Mouse (Mus musculus) intestine, embryonic 15.5 days (tissue): ENCODE results near the gene C1qtnf6. TPM values are rescaled to one million over a fixed set of nuclear protein-coding genes. Genes with fewer than 3 reads are reported as not detected.

Experiments used
- ATAC-seq: fragments of 200-750 bp; cut with Nextera tagmentation; 2 replicates; pipeline ENCODE4 v1.8.0; 2017; ENCODE audit warnings: moderate TSS enrichment, moderate library complexity
- H3K27ac ChIP-seq: fragments of 300-500 bp; sonication (generic); 2 replicates; pipeline ENCODE4 v1.5.1; 2015; ENCODE audit warnings: mild to moderate bottlenecking, inconsistent platforms
- H3K27me3 ChIP-seq: fragments of 300-500 bp; sonication (generic); replicated peaks from 2 replicates; pipeline ENCODE4 v1.6.1; 2015; ENCODE audit warnings: inconsistent platforms
- H3K36me3 ChIP-seq: fragments of 300-500 bp; sonication (generic); 2 replicates; pipeline ENCODE4 v1.6.1; 2015; ENCODE audit warnings: inconsistent platforms
- H3K4me1 ChIP-seq: fragments of 300-500 bp; sonication (generic); replicated peaks from 2 replicates; pipeline ENCODE4 v1.6.1; 2015; ENCODE audit warnings: inconsistent platforms
- H3K4me2 ChIP-seq: fragments of 300-500 bp; sonication (generic); replicated peaks from 2 replicates; pipeline ENCODE4 v1.6.1; 2015; ENCODE audit warnings: mild to moderate bottlenecking, inconsistent platforms
- H3K4me3 ChIP-seq: fragments of 300-500 bp; sonication (generic); replicated peaks from 2 replicates; pipeline ENCODE4 v1.5.1; 2015; ENCODE audit warnings: inconsistent platforms
- H3K9ac ChIP-seq: fragments of 300-500 bp; sonication (generic); 2 replicates; pipeline ENCODE4 v1.6.1; 2015; ENCODE audit warnings: inconsistent platforms
- H3K9me3 ChIP-seq: fragments of 300-500 bp; sonication (generic); 2 replicates; pipeline ENCODE4 v1.6.1; 2016; ENCODE audit warnings: inconsistent platforms
- WGBS: fragments of 180-500 bp; shearing (Covaris S2); methylation state at CpG from one replicate; pipeline ENCODE4 v1.1.7; 2015; 5-methylcytosine and 5-hydroxymethylcytosine counted together
- polyA plus RNA-seq: library from polyadenylated mRNA; unstranded; fragments of >200 nt; fragmentation: Nextera tagmentation; extraction: Ambion mirVana; gene quantifications from 2 replicates; pipeline ENCODE4 v1.2.1, GENCODE M21; 2015

C1qtnf6 gene
- polyA plus RNA-seq, 1 experiment from 2014 or later: 22.3 TPM

- no peaks in the 10 kb centered on the region for H3K36me3 ChIP-seq
- H3K4me2 ChIP-seq: no peak overlapping the region
- H3K27me3 ChIP-seq: no peaks in the 10 kb centered on the region; the same call in 1 of the 2 replicates
- H3K4me3 ChIP-seq: no peak overlapping the region
- H3K4me1 ChIP-seq: no peaks in the 10 kb centered on the region
- H3K27ac ChIP-seq: no peak overlapping the region
- 92% methylated on average over 1 of the region's 1 CpGs for WGBS
- no peaks in the 10 kb centered on the region for H3K9me3 ChIP-seq
- ATAC-seq: no peak
- no peak overlapping the region for H3K9ac ChIP-seq
These were observed 44.7 kb downstream of the C1qtnf6 start for GRCm38 (mm10) chr15:78486564-78486963.

- no peaks in the 10 kb centered on the region for H3K36me3 ChIP-seq
- H3K27ac ChIP-seq: no peak overlapping the region
- H3K4me2 ChIP-seq: no peak overlapping the region
- no peak for ATAC-seq
- H3K4me1 ChIP-seq: 0 out of 2 replicates have a peak, but pooled peaks cover 3% of the 10 kb centered on the region
- WGBS: 73% methylated on average over 4 of the region's 4 CpGs
- H3K27me3 ChIP-seq: no peaks in the 10 kb centered on the region; the same call in 1 of the 2 replicates
- H3K9me3 ChIP-seq: no peaks in the 10 kb centered on the region
- H3K9ac ChIP-seq: no peak overlapping the region
- H3K4me3 ChIP-seq: no peak overlapping the region
These were observed 47.9 kb downstream of the C1qtnf6 start for GRCm38 (mm10) chr15:78483311-78483710.

- Histone ChIP-seq H3K9ac (no peak overlapping the region), H3K36me3 (no peaks in the 10 kb centered on the region), H3K4me3 (no peak overlapping the region), H3K27ac (no peak overlapping the region), H3K4me1 (0 out of 2 replicates have a peak, but pooled peaks cover 3% of the 10 kb centered on the region), H3K27me3 (no peaks in the 10 kb centered on the region; the same call in 1 of the 2 replicates), H3K9me3 (no peaks in the 10 kb centered on the region), H3K4me2 (no peak overlapping the region)
- no peak for ATAC-seq
- 58% methylated on average over 3 of the region's 3 CpGs for WGBS
These were observed 48.7 kb downstream of the C1qtnf6 start for GRCm38 (mm10) chr15:78482518-78482917.

GRCm38 (mm10) chr15:78481448-78482000 lies 49.7 kb downstream of the C1qtnf6 start:
- Histone ChIP-seq H3K9ac (no peak overlapping the region), H3K27ac (no peak overlapping the region), H3K9me3 (no peaks in the 10 kb centered on the region), H3K4me1 (0 out of 2 replicates have a peak, but pooled peaks cover 3% of the 10 kb centered on the region), H3K4me3 (no peak overlapping the region), H3K4me2 (no peak overlapping the region), H3K27me3 (no peaks in the 10 kb centered on the region; the same call in 1 of the 2 replicates), H3K36me3 (no peaks in the 10 kb centered on the region)
- no peak for ATAC-seq
- WGBS: 61% methylated on average over 9 of the region's 9 CpGs

GRCm38 (mm10) chr15:78480991-78481390 lies 50.2 kb downstream of the C1qtnf6 start:
- 0 out of 2 replicates have a peak, but pooled peaks cover 3% of the 10 kb centered on the region for H3K4me1 ChIP-seq
- no peak overlapping the region for H3K4me2 ChIP-seq
- no peaks in the 10 kb centered on the region for H3K36me3 ChIP-seq
- H3K27me3 ChIP-seq: no peaks in the 10 kb centered on the region; the same call in 1 of the 2 replicates
- H3K4me3 ChIP-seq: no peak overlapping the region
- no peak overlapping the region for H3K9ac ChIP-seq
- H3K9me3 ChIP-seq: no peaks in the 10 kb centered on the region
- WGBS: 34% methylated on average over 2 of the region's 2 CpGs
- ATAC-seq: no peak
- H3K27ac ChIP-seq: no peak overlapping the region

- H3K9me3 ChIP-seq: no peaks in the 10 kb centered on the region
- H3K27ac ChIP-seq: no peak overlapping the region
- no peak for ATAC-seq
- no peak overlapping the region for H3K9ac ChIP-seq
- H3K4me1 ChIP-seq: 0 out of 2 replicates have a peak, but pooled peaks cover 3% of the 10 kb centered on the region
- no peak overlapping the region for H3K4me2 ChIP-seq
- H3K27me3 ChIP-seq: no peaks in the 10 kb centered on the region
- H3K4me3 ChIP-seq: no peak overlapping the region
- WGBS: 72% methylated on average over 7 of the region's 7 CpGs
- no peaks in the 10 kb centered on the region for H3K36me3 ChIP-seq
These were observed 51.1 kb downstream of the C1qtnf6 start for GRCm38 (mm10) chr15:78480111-78480510.

- H3K36me3 ChIP-seq: no peaks in the 10 kb centered on the region
- H3K27me3 ChIP-seq: no peaks in the 10 kb centered on the region
- H3K4me1 ChIP-seq: 0 out of 2 replicates have a peak, but pooled peaks cover 3% of the 10 kb centered on the region
- H3K9me3 ChIP-seq: no peaks in the 10 kb centered on the region
- no peak for ATAC-seq
- WGBS: 78% methylated on average over 5 of the region's 5 CpGs
- no peak overlapping the region for H3K27ac ChIP-seq
- H3K4me2 ChIP-seq: no peak overlapping the region
- no peak overlapping the region for H3K9ac ChIP-seq
- no peak overlapping the region for H3K4me3 ChIP-seq
These were observed 51.7 kb downstream of the C1qtnf6 start for GRCm38 (mm10) chr15:78479470-78479869.

- H3K27me3 ChIP-seq: no peaks in the 10 kb centered on the region
- 92% methylated on average over 4 of the region's 4 CpGs for WGBS
- H3K27ac ChIP-seq: no peak overlapping the region
These were observed 53.1 kb downstream of the C1qtnf6 start for GRCm38 (mm10) chr15:78478073-78478472.

GRCm38 (mm10) chr15:78476878-78477277 lies 54.3 kb downstream of the C1qtnf6 start:
- no peaks in the 10 kb centered on the region for H3K36me3 ChIP-seq
- H3K4me2 ChIP-seq: no peak overlapping the region
- ATAC-seq: no peak
- H3K4me3 ChIP-seq: no peak overlapping the region
- no peak overlapping the region for H3K27ac ChIP-seq
- H3K27me3 ChIP-seq: no peaks in the 10 kb centered on the region
- WGBS: 72% methylated on average over 1 of the region's 1 CpGs
- H3K9me3 ChIP-seq: no peaks in the 10 kb centered on the region
- peaks cover 4% of the 10 kb centered on the region; the same call in 1 of the 2 replicates for H3K4me1 ChIP-seq
- no peak overlapping the region for H3K9ac ChIP-seq

More at GRCm38 (mm10) chr15:78478073-78478472, 53.1 kb downstream of the C1qtnf6 start:
- no peak overlapping the region for H3K9ac ChIP-seq
- ATAC-seq: no peak
- H3K36me3 ChIP-seq: no peaks in the 10 kb centered on the region
- no peak overlapping the region for H3K4me3 ChIP-seq
- H3K9me3 ChIP-seq: no peaks in the 10 kb centered on the region
- 0 out of 2 replicates have a peak, but pooled peaks cover 3% of the 10 kb centered on the region for H3K4me1 ChIP-seq
- no peak overlapping the region for H3K4me2 ChIP-seq

GRCm38 (mm10) chr15:78475604-78476031 lies 55.6 kb downstream of the C1qtnf6 start:
- H3K9ac ChIP-seq: no peak overlapping the region
- no peaks in the 10 kb centered on the region for H3K36me3 ChIP-seq
- no peak overlapping the region for H3K27ac ChIP-seq
- no peak overlapping the region for H3K4me3 ChIP-seq
- H3K4me2 ChIP-seq: no peak overlapping the region
- H3K9me3 ChIP-seq: no peaks in the 10 kb centered on the region
- H3K4me1 ChIP-seq: peaks cover 4% of the 10 kb centered on the region; the same call in 1 of the 2 replicates
- no peak for ATAC-seq
- WGBS: 51% methylated on average over 3 of the region's 3 CpGs
- no peaks in the 10 kb centered on the region for H3K27me3 ChIP-seq

GRCm38 (mm10) chr15:78473442-78473841 lies 57.8 kb downstream of the C1qtnf6 start:
- Histone ChIP-seq H3K27me3 (no peaks in the 10 kb centered on the region), H3K4me3 (no peak overlapping the region), H3K36me3 (no peaks in the 10 kb centered on the region), H3K27ac (no peak overlapping the region), H3K9me3 (no peaks in the 10 kb centered on the region), H3K9ac (no peak overlapping the region), H3K4me1 (peaks cover 4% of the 10 kb centered on the region; the same call in 1 of the 2 replicates), H3K4me2 (no peak overlapping the region)
- no peak for ATAC-seq
- 80% methylated on average over 6 of the region's 6 CpGs for WGBS
